Mouse (Mus musculus): ENCODE data around the gene Rexo2.
A peak's percentile ranks its signal among the peaks of the same experiment; 100 is the strongest.
"Not testable (repeated sequence)": the region's sequence is repeated elsewhere in the genome, so short reads cannot be mapped to it uniquely, and the experiment has no call there.

Rexo2 gene

GRCm38 (mm10) chr9:48480411-48481213, at the start of gene Rexo2:
Rexo2 (minus strand) TSS chr9:48480623.
- peak; percentile 80 for DNase-seq (ENCODE audit: low spot score)

GRCm38 (mm10) chr9:48526520-48526919, 46.1 kb upstream of the Rexo2 start:
- no peak for DNase-seq (ENCODE audit: low spot score)

GRCm38 (mm10) chr9:48525566-48525965, 45.1 kb upstream of the Rexo2 start:
- no peak for DNase-seq (ENCODE audit: low spot score)

DNA sequence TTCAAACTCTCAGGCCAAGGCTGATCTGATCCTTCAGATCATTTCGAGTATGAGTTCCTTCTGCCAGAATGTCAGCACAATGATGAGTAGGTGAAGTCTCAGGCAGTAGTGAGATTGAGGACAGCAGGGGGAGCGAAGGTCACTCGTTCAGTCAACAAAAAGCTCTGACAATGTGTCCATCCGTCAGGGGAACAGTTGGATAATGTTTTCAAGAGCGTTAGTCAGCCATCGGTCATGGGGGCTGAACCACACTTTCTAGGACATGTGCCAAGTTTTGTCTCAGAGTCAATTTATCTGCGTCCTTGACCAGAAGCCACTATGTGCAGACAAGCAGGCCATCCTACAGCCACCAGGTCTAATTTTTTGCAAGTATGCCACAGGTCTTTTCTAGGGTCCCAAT, 40.0 kb upstream of the Rexo2 start:
- DNase-seq (ENCODE audit: low spot score): not testable (repeated sequence)

GRCm38 (mm10) chr9:48517372-48518130, 37.1 kb upstream of the Rexo2 start:
- DNase-seq (ENCODE audit: low spot score): no peak

DNA sequence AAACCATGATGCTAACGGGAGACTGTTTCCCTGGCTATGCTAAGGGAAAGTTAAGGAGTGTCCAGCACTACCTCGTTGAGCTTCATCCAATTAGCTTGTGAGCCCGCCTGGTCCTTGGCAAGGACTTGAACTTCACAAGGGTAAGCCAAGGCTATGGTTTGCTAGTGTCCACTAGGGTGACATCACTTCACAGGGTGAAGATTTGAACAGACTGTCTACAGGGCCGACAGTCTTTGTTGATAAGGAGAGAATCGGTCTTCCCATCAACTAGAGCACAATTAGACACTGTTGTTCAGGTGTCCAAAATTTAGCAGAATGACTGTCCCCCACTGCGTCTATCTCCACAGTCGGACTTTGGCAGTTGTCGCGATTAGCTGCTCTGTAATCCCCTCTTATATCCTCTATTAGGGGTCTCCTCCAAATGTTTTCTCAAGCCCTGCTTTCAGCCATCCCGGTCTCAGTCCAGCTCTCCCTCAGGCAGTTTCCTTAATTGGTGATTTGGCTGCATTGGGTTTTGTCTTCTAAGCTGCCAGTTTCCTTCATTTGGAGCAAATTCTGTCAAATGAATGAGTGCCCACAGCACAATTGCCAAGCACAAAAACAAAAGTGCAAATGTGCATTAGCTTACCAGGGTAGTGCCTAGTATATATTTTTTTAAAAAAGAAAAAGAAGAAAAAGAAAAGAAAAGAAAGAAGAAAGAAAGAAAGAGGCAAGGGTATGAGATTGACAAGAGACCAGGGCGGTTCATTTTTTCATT, 36.4 kb upstream of the Rexo2 start:
- no peak for DNase-seq (ENCODE audit: low spot score)

DNA sequence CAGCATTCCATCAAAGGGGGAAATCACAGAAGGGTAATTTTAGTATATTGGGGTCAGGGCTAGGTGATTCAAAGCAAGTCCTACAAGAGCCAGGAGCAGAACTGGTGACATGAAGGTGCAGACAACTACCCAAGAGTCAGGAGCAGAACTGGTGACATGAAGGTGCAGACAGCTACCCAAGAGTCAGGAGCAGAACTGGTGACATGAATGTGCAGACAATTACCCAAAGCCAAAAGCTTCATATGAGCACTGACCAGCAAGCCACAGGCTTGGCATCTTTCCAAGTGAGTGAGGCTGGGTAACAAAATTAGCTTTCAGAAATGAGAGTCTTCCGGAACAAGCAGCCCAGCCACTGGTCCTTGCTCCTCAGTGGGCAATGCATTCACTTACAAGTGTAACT, 34.9 kb upstream of the Rexo2 start:
- no peak for DNase-seq (ENCODE audit: low spot score)

DNA sequence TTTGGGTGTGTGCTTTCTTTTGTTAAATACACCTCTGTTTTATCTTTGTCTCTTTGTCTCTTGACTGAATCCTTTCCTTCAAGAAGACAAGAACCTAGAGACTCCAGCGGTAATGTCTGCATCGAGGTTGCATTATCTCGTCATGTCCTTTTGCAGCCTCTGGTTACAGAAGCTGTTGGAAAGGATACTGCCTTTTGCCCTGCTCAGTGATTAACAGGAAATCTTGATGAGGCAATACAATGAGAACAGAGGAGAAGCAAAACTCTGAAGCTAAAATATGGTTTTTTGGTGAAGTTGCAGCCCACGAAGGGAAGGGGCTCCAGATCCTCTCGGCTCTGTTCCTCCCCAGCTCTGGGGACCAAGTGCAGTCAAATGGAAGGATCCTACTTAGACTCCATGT, 29.7 kb upstream of the Rexo2 start:
- DNase-seq (ENCODE audit: low spot score): no peak

GRCm38 (mm10) chr9:48504741-48505365, 24.4 kb upstream of the Rexo2 start:
- DNase-seq (ENCODE audit: low spot score): no peak

DNA sequence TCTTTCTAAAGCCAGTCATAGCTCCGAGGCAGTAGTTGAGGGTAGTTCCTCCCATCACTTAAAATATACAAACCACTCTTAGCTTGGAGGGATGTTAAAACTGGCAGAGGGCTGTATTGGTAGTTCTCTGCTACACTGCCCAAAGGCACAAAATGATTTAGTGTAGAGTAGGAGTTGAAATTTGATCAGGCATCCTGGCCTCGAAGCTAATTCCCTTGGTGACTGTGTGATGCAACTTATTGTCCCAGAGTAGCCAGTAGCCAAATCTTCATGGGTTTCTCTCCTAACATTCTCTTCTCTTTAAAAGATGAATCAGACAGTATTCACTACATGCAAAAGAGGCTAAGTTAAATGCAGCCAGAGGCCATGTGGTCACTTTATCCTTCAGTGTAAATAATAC, 22.6 kb upstream of the Rexo2 start:
- no peak for DNase-seq (ENCODE audit: low spot score)

- no peak for DNase-seq (ENCODE audit: low spot score)
Measured at GRCm38 (mm10) chr9:48501192-48501591, 20.8 kb upstream of the Rexo2 start.

GRCm38 (mm10) chr9:48495548-48495932, 15.1 kb upstream of the Rexo2 start:
- no peak for DNase-seq (ENCODE audit: low spot score)

DNA sequence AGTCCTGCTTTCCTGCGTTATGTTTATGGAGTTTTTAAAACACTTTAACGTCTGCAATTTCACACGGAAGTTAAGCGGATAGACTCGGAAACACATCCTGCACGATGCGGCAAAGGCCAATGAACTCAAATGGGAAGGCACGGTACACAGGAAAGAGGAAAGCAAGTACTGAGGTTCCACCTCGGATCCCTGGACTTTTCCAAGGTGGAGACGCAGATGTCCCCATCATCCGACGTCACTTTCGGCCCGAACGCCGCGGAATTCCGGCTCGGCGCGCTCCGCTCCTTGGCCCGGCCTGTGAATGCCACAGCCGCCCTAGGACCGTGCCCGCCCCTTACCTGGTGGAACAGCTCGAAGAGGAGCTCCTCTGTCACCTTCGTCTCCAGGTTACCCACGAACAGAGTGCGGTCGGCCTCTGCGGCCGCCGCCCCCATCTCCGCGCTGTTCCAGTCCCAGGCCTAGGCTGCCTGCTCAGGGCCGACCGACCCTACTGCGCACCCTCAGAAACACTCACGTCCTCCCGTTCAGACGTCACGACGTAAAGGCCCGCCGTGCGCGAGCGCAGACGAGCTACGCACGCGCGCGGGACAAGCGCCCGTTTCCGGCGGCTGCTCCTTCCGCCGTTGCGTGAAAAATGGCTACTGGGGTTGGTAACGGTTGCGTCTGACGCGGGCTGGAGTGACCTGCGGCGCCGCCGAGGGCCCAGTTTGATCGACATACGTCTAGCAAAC, 14.6 kb upstream of the Rexo2 start, which contains the start of the genes Rbm7 and Gm5617:
Rbm7 (minus strand) TSS at position 483 of the 731 bp plus-strand sequence.
Gm5617 (plus strand) TSS at position 626 of the 731 bp plus-strand sequence.
- peak; percentile 72 for DNase-seq (ENCODE audit: low spot score)

- DNase-seq (ENCODE audit: low spot score): no peak
Measured at GRCm38 (mm10) chr9:48481214-48482134, 1.1 kb upstream of the Rexo2 start.

DNA sequence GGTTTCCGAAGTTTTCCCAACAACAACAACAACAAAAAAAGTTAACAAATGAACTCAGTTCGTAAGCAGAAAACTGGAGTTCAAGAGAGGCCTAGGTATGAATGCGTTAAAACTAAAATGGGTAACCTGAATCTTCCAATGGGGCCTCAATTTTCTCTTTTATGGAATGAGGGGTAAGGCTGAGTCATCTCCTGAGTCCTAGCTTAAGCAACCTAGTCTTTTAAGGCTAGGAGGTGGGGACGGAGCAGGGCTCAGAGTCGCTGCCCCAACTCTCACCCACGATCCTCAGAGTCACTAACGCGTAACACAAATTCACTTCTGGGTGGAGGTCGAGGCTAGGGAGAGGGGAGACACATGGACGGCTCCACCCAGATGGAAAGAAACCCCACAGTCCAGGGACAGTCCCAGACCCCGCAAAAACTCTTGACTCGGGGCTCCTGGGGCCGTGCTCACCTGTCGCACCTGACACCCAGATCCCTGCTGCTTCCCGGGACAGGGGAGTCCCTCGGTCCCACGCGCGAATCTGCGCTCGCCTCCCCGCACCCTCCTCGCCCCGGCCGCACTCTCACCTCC, 499 bp downstream of the Rexo2 start:
- DNase-seq (ENCODE audit: low spot score): no peak

DNA sequence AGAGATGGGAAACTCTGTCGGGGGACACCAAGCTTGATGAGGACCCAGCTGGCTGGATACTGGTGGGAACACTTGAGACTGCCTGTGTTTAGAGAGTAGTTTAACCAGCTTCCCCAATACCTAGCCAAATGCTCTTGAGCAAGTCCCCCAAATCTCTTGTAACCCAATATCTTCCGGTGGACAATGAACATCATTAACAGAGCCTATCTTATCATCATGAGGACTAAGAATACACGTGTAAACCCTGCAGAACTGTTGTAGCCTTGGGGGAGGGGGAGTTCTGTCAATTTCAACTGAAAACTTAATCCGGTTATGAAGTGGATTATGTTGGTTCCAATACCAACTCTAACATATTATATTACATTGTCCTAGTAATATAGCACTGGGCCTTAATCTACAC, 1.6 kb downstream of the Rexo2 start:
- DNase-seq (ENCODE audit: low spot score): no peak

GRCm38 (mm10) chr9:48476236-48477165, 3.9 kb downstream of the Rexo2 start:
- DNase-seq (ENCODE audit: low spot score): no peak

GRCm38 (mm10) chr9:48474367-48474766, 6.1 kb downstream of the Rexo2 start:
- no peak for DNase-seq (ENCODE audit: low spot score)

DNA sequence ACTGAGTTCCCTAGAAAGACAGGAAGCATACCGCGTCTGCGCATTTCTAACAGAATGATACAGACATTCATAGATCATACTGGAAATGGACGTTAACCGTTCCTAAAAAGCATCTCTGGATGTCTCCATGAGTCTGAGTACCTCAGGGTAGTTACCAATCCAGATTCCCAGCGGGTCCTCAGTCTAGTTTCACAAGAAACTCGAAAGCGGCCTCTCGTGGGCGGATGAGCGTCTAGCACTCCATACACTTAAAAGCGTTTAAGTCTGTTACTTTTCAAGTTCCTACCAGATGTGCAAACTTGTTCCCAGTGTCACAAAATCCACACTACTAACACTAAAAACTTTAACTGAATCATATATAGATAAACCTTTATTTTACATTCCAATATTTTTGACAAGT, 7.3 kb downstream of the Rexo2 start:
- no peak for DNase-seq (ENCODE audit: low spot score)
